Mouse (Mus musculus) frontal cortex, adult (tissue): ENCODE data around the gene Prim2.
A peak's percentile ranks its signal among the peaks of the same experiment; 100 is the strongest.

Source experiments
- ATAC-seq: cut with Nextera tagmentation; 2 replicates; pipeline ENCODE4 v1.9.2; 2017; ENCODE audit warnings: mild to moderate bottlenecking, moderate library complexity, mixed read lengths; ENCODE audit not compliant: low TSS enrichment

Gene Prim2

GRCm38 (mm10) chr1:33604087-33604699 lies 65.4 kb downstream of the Prim2 start:
- ATAC-seq, result no peak

GRCm38 (mm10) chr1:33599698-33600097 lies 69.9 kb downstream of the Prim2 start:
- ATAC-seq, result no peak

- ATAC-seq, result no peak
Observed at GRCm38 (mm10) chr1:33599019-33599667, 70.5 kb downstream of the Prim2 start.

GRCm38 (mm10) chr1:33597043-33597442 lies 72.6 kb downstream of the Prim2 start:
- no peak for ATAC-seq

- ATAC-seq, result no peak
Observed at GRCm38 (mm10) chr1:33595936-33596335, 73.7 kb downstream of the Prim2 start.

GRCm38 (mm10) chr1:33594966-33595365 lies 74.6 kb downstream of the Prim2 start:
- no peak for ATAC-seq

- ATAC-seq, result no peak
Observed at GRCm38 (mm10) chr1:33593718-33594388, 75.7 kb downstream of the Prim2 start.

GRCm38 (mm10) chr1:33591997-33592608 lies 77.5 kb downstream of the Prim2 start:
- no peak for ATAC-seq

- no peak; the same call in 1 of the 2 replicates for ATAC-seq
Observed at GRCm38 (mm10) chr1:33590556-33591411, 78.8 kb downstream of the Prim2 start.

GRCm38 (mm10) chr1:33589531-33589930 lies 80.1 kb downstream of the Prim2 start:
- no peak for ATAC-seq

GRCm38 (mm10) chr1:33588557-33588956 lies 81.0 kb downstream of the Prim2 start:
- ATAC-seq, result no peak

- no peak for ATAC-seq
Observed at GRCm38 (mm10) chr1:33584590-33584978, 85.0 kb downstream of the Prim2 start.

- peak; percentile 97 for ATAC-seq
Observed at GRCm38 (mm10) chr1:33583817-33584589, 85.6 kb downstream of the Prim2 start.

GRCm38 (mm10) chr1:33578593-33578992 lies 91.0 kb downstream of the Prim2 start:
- ATAC-seq, result no peak

GRCm38 (mm10) chr1:33574459-33574858 lies 95.1 kb downstream of the Prim2 start:
- no peak for ATAC-seq

GRCm38 (mm10) chr1:33565764-33566401 lies 103.7 kb downstream of the Prim2 start:
- no peak; the same call in 1 of the 2 replicates for ATAC-seq

GRCm38 (mm10) chr1:33564032-33564431 lies 105.6 kb downstream of the Prim2 start:
- peak; percentile 52 for ATAC-seq

GRCm38 (mm10) chr1:33563611-33564010 lies 106.0 kb downstream of the Prim2 start:
- ATAC-seq, result peak; percentile 67

GRCm38 (mm10) chr1:33556638-33557037 lies 113.0 kb downstream of the Prim2 start:
- no peak for ATAC-seq

GRCm38 (mm10) chr1:33555626-33556025 lies 114.0 kb downstream of the Prim2 start:
- no peak for ATAC-seq
